Mouse (Mus musculus): ENCODE data around the gene Trabd2b.

GRCm38 (mm10) chr4:114547658-114548448, 141.3 kb downstream of the Trabd2b start:
- TF ChIP-seq CTCF (IDR thresholded peaks at IDR 0.05; ENCODE audit: low read depth, low read length) (no peak), EP300 (IDR thresholded peaks at IDR 0.05; ENCODE audit: insufficient read depth, low read depth, low read length) (no peak), POLR2A (IDR thresholded peaks at IDR 0.05; ENCODE audit: insufficient read depth, low read length) (no peak)

All from ES-Bruce4 (cell line).